Comparison of ENCODE assay signal across 17 mouse cellular contexts in the genomic region with DNA sequence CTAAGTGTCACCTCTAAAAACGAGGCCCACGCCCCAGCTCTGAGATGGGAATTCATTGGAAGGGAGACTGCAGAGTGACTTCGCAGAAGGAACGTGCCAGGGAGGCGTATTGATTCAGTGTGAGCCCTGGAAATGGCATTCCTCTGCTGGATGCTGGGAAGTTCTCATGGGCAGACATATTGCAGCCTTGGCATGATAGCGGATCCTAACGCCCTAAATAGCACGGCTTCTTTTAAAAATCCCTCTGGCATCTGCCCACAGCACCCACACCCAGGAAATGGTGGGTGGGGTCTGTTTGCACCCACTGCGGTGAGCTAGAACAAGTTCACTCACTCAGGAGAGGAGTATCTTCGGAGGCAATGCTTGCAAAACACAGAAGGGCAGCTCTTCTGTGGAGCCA.
A peak's percentile ranks its signal among the peaks of the same experiment; 100 is the strongest.
DNase-seq lines count a peak whose midpoint lies in the region; ATAC-seq and TF ChIP-seq lines count a peak whose summit lies in the region.
"Had no signal": no experiment of that assay in that cellular context is flagged by ENCODE, and none has a peak within 500 bp of the region (broad histone marks: within the 10 kb centered on the region; RNA-seq: fewer than 3 reads in every experiment).

No protein-coding gene starts in this region.

- peak overlapping the region; percentile 64 for H3K27ac ChIP-seq in spleen, adult 2 months (ENCODE audit: insufficient read depth, low read length)
- H3K27ac ChIP-seq in midbrain, embryonic 10.5 days (replicated peaks), result no peak overlapping the region
- H3K27ac ChIP-seq: gastrocnemius, adult 2 months; hindbrain, embryonic 12.5 days had no signal

- no peak for ATAC-seq in inflammation-experienced regulatory T-cells, adult 6 months
- ATAC-seq: lung, postnatal 0 days had no signal

- no peak overlapping the region for H3K4me3 ChIP-seq in spleen, adult 2 months (ENCODE audit: extremely low read depth, insufficient read depth, insufficient read length)
- no peak overlapping the region for H3K4me3 ChIP-seq in midbrain, embryonic 10.5 days
- H3K4me3 ChIP-seq: erythroblast, embryonic 14.5 days; gastrocnemius, adult 2 months; heart, embryonic 12.5 days; hindbrain, embryonic 12.5 days had no signal

- no peaks in the 10 kb centered on the region for H3K27me3 ChIP-seq in spleen, adult 2 months (ENCODE audit: control insufficient read depth, insufficient read depth, low read length)
- H3K27me3 ChIP-seq in midbrain, embryonic 10.5 days (ENCODE audit: low read depth, poor library complexity, severe bottlenecking), result no peaks in the 10 kb centered on the region
- H3K27me3 ChIP-seq: heart, embryonic 12.5 days; hindbrain, embryonic 12.5 days had no signal

- DNase-seq in spleen, adult 2 months (ENCODE audit: low read depth in 1 of 2, low spot score in 2 of 2), result peak in 1 of 2 experiments; percentile 23
- no peak for DNase-seq in spleen, adult 12 weeks (ENCODE audit: low spot score)
- peak; percentile 37 for DNase-seq in induced T-regulatory cell, adult 2 months (ENCODE audit: low read depth)
- DNase-seq in left cerebral cortex, postnatal 14 days (ENCODE audit: low spot score in 2 of 2), result peak; percentile 66 to 86
- DNase-seq in thymus, postnatal 36 days, result peak; percentile 26 to 37
- DNase-seq in midbrain, embryonic 10.5 days (ENCODE audit: low spot score), result no peak
- no peak for DNase-seq in liver
- DNase-seq: adrenal gland, postnatal 10 days; cerebellum, adult 11 months; gastrocnemius, adult 2 months; kidney, postnatal 10 days; midbrain, embryonic 14.5 days had no signal

- WGBS in spleen, adult 2 months, result 64% methylated on average over 10 of the region's 10 CpGs
- 92% methylated on average over 10 of the region's 10 CpGs for WGBS in midbrain, embryonic 10.5 days

- H3K9me3 ChIP-seq in midbrain, embryonic 10.5 days (replicated peaks), result no peaks in the 10 kb centered on the region
- H3K9me3 ChIP-seq: heart, embryonic 12.5 days; hindbrain, embryonic 12.5 days had no signal

- peaks cover 7% of the 10 kb centered on the region; the same call in 1 of the 2 replicates for H3K4me1 ChIP-seq in spleen, adult 2 months (ENCODE audit: control insufficient read depth, insufficient read depth, insufficient read length)
- no peaks in the 10 kb centered on the region for H3K4me1 ChIP-seq in midbrain, embryonic 10.5 days
- H3K4me1 ChIP-seq: hindbrain, embryonic 12.5 days had no signal

- no peak for TF ChIP-seq CTCF in spleen, adult 2 months (IDR thresholded peaks at IDR 0.05; ENCODE audit: extremely low read depth, insufficient read depth, insufficient read length, insufficient replicate concordance)

- TF ChIP-seq POLR2A in spleen, adult 2 months (IDR thresholded peaks at IDR 0.05; ENCODE audit: low read depth, low read length), result no peak

- intact Hi-C loops in left cerebral cortex, postnatal 14 days (cut with DNase I), result loop anchor here (1.0 to 10.0 kb wide), 5 partner anchors 70 to 237 kb away; a partner anchor contains a TSS

- H3K36me3 ChIP-seq in spleen, adult 2 months (ENCODE audit: control insufficient read depth, insufficient read depth, low read length), result no peaks in the 10 kb centered on the region
- no peaks in the 10 kb centered on the region for H3K36me3 ChIP-seq in midbrain, embryonic 10.5 days
- H3K36me3 ChIP-seq: heart, embryonic 12.5 days; hindbrain, embryonic 12.5 days had no signal

Comparison
In these comparisons a context has a peak if more than half of its experiments do, and no peak if none do; other contexts are left out.
1. DNase-seq: peak in induced T-regulatory cell, adult 2 months (single experiment), left cerebral cortex, postnatal 14 days (2 of 2) and thymus, postnatal 36 days (2 of 2); none in spleen, adult 12 weeks (single experiment), midbrain, embryonic 10.5 days (single experiment) and liver (single experiment).